Comparison of ENCODE assay signal across 8 mouse cellular contexts in the genomic region with DNA sequence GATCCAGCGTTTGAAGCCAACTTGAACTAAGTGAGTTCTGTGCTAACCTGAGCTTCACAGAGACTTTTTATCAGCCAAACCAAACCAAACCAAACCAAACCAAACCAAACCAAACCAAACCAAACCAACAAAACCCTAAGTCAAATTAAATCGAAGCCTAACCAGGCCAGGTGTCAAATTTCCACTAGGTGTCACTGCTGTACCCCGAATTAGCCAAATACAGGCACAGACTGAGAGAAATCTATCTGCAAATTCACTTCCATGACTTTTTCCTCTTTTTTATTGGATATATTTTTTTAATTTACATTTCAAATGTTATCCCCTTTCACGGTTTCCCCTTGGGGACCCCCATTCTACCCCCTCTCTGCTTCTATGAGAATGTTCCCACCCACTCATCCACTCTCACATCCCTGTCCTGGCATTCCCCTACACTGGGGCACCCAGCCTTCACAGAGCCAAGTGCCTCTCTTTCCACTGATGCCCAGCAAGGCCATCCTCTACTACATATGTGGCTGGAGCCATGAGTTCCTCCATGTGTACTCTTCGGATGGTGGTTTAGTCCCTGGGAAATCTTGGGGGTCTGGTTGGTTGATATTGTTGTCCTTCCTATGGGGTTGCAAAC. TPM values are rescaled to one million over a fixed set of nuclear protein-coding genes. Genes with fewer than 3 reads are reported as not detected.
A peak's percentile ranks its signal among the peaks of the same experiment; 100 is the strongest.
DNase-seq lines count a peak whose midpoint lies in the region; ATAC-seq and TF ChIP-seq lines count a peak whose summit lies in the region.
"Had no signal": no experiment of that assay in that cellular context is flagged by ENCODE, and none has a peak within 500 bp of the region (broad histone marks: within the 10 kb centered on the region; RNA-seq: fewer than 3 reads in every experiment).

No protein-coding gene starts in this region.

- H3K27ac ChIP-seq in forebrain, embryonic 14.5 days (ENCODE audit: low read depth, low read length), result no peak overlapping the region
- no peak overlapping the region for H3K27ac ChIP-seq in layer of hippocampus, adult 2 months
- H3K27ac ChIP-seq: midbrain, embryonic 12.5 days had no signal

- H3K27me3 ChIP-seq in forebrain, embryonic 14.5 days (replicated peaks; ENCODE audit: control insufficient read depth, insufficient read depth, low read length), result no peaks in the 10 kb centered on the region
- H3K27me3 ChIP-seq: midbrain, embryonic 12.5 days had no signal

- TF ChIP-seq CTCF in layer of hippocampus, adult 2 months (conservative IDR thresholded peaks at IDR 0.05), result peak; percentile 81

- H3K36me3 ChIP-seq in forebrain, embryonic 14.5 days (ENCODE audit: control insufficient read depth, insufficient read depth, low read length), result no peaks in the 10 kb centered on the region
- H3K36me3 ChIP-seq: midbrain, embryonic 12.5 days had no signal

- no peak overlapping the region for H3K9ac ChIP-seq in forebrain, embryonic 14.5 days (ENCODE audit: low read length)
- H3K9ac ChIP-seq: midbrain, embryonic 12.5 days had no signal

- WGBS in forebrain, embryonic 14.5 days, result 41% methylated on average over 5 of the region's 5 CpGs

- peak; percentile 63 to 78 for DNase-seq in right cerebral cortex, adult 2 months (ENCODE audit: low spot score in 2 of 2)
- DNase-seq in right cerebral cortex, postnatal 25 days, result no peak
- peak; percentile 26 for DNase-seq in adrenal gland, postnatal 25 days
- peak; percentile 81 for DNase-seq in forebrain, embryonic 14.5 days (ENCODE audit: low spot score)
- peak; percentile 60 to 72 for DNase-seq in layer of hippocampus, adult 2 months (ENCODE audit: low spot score in 2 of 2)
- peak; percentile 15 for DNase-seq in thymus, postnatal 25 days

- H3K4me3 ChIP-seq in forebrain, embryonic 14.5 days (ENCODE audit: low read depth, low read length), result no peak overlapping the region
- no peak overlapping the region for H3K4me3 ChIP-seq in layer of hippocampus, adult 2 months
- H3K4me3 ChIP-seq: midbrain, embryonic 12.5 days had no signal

- H3K4me1 ChIP-seq in forebrain, embryonic 14.5 days (ENCODE audit: control insufficient read depth, insufficient read depth, low read length), result no peaks in the 10 kb centered on the region
- H3K4me1 ChIP-seq: midbrain, embryonic 12.5 days had no signal

- H3K4me2 ChIP-seq in forebrain, embryonic 14.5 days (ENCODE audit: low read length), result no peak overlapping the region
- H3K4me2 ChIP-seq: midbrain, embryonic 12.5 days had no signal

- H3K9me3 ChIP-seq in forebrain, embryonic 14.5 days (replicated peaks; ENCODE audit: control insufficient read depth, low read length), result no peaks in the 10 kb centered on the region
- H3K9me3 ChIP-seq: midbrain, embryonic 12.5 days had no signal

- ATAC-seq in forebrain, embryonic 14.5 days, result peak; percentile 80
- peak; percentile 65; the same call in 1 of the 2 replicates for ATAC-seq in megakaryocyte progenitor cell, adult 5-6 weeks (replicated peaks; ENCODE audit: poor library complexity)

RNA-seq across cellular contexts. Expression of a gene that starts 33.9 kb away (rescaled TPM):
- 75.9 and 77.0 TPM in 2 replicates for total RNA-seq in adrenal gland, postnatal 25 days (2021)
- polyA plus RNA-seq in forebrain, embryonic 14.5 days (2014; fragmentation: Nextera tagmentation; extraction: Ambion mirVana), result 23.8 and 25.4 TPM in 2 replicates
- 10 to 100 TPM; 57.3 to 62.1 TPM for total RNA-seq in layer of hippocampus, adult 2 months (2021)
- 37.6 and 39.7 TPM in 2 replicates for total RNA-seq in megakaryocyte progenitor cell, adult 5-6 weeks (2015)
- 24.8 and 29.1 TPM in 2 replicates for total RNA-seq in megakaryocyte progenitor cell, adult 5-6 weeks (2017)

RNA-seq across cellular contexts. Expression of a gene that starts 36.0 kb away (rescaled TPM):
- 5.7 and 10.3 TPM in 2 replicates for total RNA-seq in adrenal gland, postnatal 25 days (2021)
- polyA plus RNA-seq in forebrain, embryonic 14.5 days (2014; fragmentation: Nextera tagmentation; extraction: Ambion mirVana), result 2.5 and 3.4 TPM in 2 replicates
- total RNA-seq in layer of hippocampus, adult 2 months (2021), result 10 to 100 TPM; 75.1 to 77.8 TPM
- total RNA-seq in megakaryocyte progenitor cell, adult 5-6 weeks (2015), result 0.10 TPM in 1 of 2 replicates, not detected in the other
- 0.07 TPM in 1 of 2 replicates, not detected in the other for total RNA-seq in megakaryocyte progenitor cell, adult 5-6 weeks (2017)
